Mouse (Mus musculus) left cerebral cortex, postnatal 4 days (tissue): Measurements from ENCODE around the gene Rrp8. TPM values are rescaled to one million over a fixed set of nuclear protein-coding genes. Genes with fewer than 3 reads are reported as not detected.

Experiments used
- DNase-seq: peaks from one replicate; pipeline ENCODE4 v3.0.0-alpha.2; 2022
- intact Hi-C: fragments of 180-260 bp; cut with DNase I; formaldehyde crosslinking; loops from one replicate; pipeline ENCODE4 v1.15.1; 2025
- total RNA-seq, 2 experiments: library from RNA; stranded (reverse); gene quantifications; 2 replicates each; pipeline ENCODE4 v1.2.3; 2021

Rrp8 gene
- total RNA-seq, 2 experiments from 2014 or later: 11.3 to 13.9 TPM

GRCm38 (mm10) chr7:105715366-105715765 is 21.8 kb downstream of the Rrp8 start:
- intact Hi-C loops: no loop called here
- DNase-seq: no peak

GRCm38 (mm10) chr7:105708733-105709132 is 28.5 kb downstream of the Rrp8 start:
- intact Hi-C loops: no loop called here
- no peak for DNase-seq

GRCm38 (mm10) chr7:105703816-105704215 is 33.4 kb downstream of the Rrp8 start:
- intact Hi-C loops: no loop called here
- DNase-seq: no peak

- no peak for DNase-seq
- intact Hi-C loops: no loop called here
Measured at GRCm38 (mm10) chr7:105703184-105703583, 34.0 kb downstream of the Rrp8 start.

- intact Hi-C loops: no loop called here
- no peak for DNase-seq
Measured at GRCm38 (mm10) chr7:105690875-105691274, 46.3 kb downstream of the Rrp8 start.

GRCm38 (mm10) chr7:105685541-105686197 is 51.5 kb downstream of the Rrp8 start:
- no peak for DNase-seq
- intact Hi-C loops: no loop called here

Other genes starting within 250 kb of the Rrp8 start
- 10 to 100 TPM; 59.3 to 65.7 TPM for gene Smpd1, start 183.0 kb downstream of the Rrp8 start, total RNA-seq
- gene Apbb1, start 155.7 kb downstream of the Rrp8 start, total RNA-seq: 100 to 1,000 TPM; 327 to 331 TPM
- under 1 TPM in 1 of 2 experiments, not detected in 1; 0.26 TPM for gene Hpx, start 137.2 kb downstream of the Rrp8 start, total RNA-seq
- 100 to 1,000 TPM; 167 to 168 TPM for gene Trim3, start 103.8 kb downstream of the Rrp8 start, total RNA-seq
- gene Timm10b, start 97.3 kb downstream of the Rrp8 start, total RNA-seq: 10 to 100 TPM; 63.7 to 70.1 TPM
- gene Arfip2, start 97.0 kb downstream of the Rrp8 start, total RNA-seq: 10 to 100 TPM; 77.0 to 77.8 TPM
- 1 to 10 TPM; 8.9 to 9.1 TPM for gene Gm45799, start 96.8 kb downstream of the Rrp8 start, total RNA-seq
- gene Dnhd1, start 86.6 kb downstream of the Rrp8 start, total RNA-seq: 1 to 10 TPM; 4.1 to 4.8 TPM
- 100 to 1,000 TPM; 113 to 114 TPM for gene Ilk, start 793 bp downstream of the Rrp8 start, total RNA-seq
- gene Taf10, start 7.0 kb upstream of the Rrp8 start, total RNA-seq: 100 to 1,000 TPM; 109 to 110 TPM
- 10 to 100 TPM; 16.0 to 24.7 TPM for gene Tpp1, start 14.8 kb upstream of the Rrp8 start, total RNA-seq
- gene Dchs1, start 50.3 kb upstream of the Rrp8 start, total RNA-seq: 10 to 100 TPM; 84.6 to 90.6 TPM
- gene Mrpl17, start 73.7 kb upstream of the Rrp8 start, total RNA-seq: 10 to 100 TPM; 76.5 to 87.4 TPM
- gene Gm4070, start 216.6 kb upstream of the Rrp8 start, total RNA-seq: under 1 TPM in 1 of 2 experiments, not detected in 1; 0.10 TPM